Mouse (Mus musculus) heart, embryonic 14.5 days (tissue): ENCODE measurements around the gene Coro1b. TPM values are rescaled to one million over a fixed set of nuclear protein-coding genes. Genes with fewer than 3 reads are reported as not detected.

Experiments
- ATAC-seq: fragments of 200-750 bp; cut with Nextera tagmentation; 2 replicates; pipeline ENCODE4 v1.8.0; 2017; ENCODE audit warnings: low read depth, moderate TSS enrichment; ENCODE audit not compliant: insufficient number of reproducible peaks, insufficient read depth, low FRiP score
- H3K27ac ChIP-seq, 2 experiments: fragments of 200-500 bp in 1 of 2; fragments of 300-500 bp in 1 of 2; sonication (generic) in 1 of 2; replicated peaks in 1 of 2; 2 replicates each; pipeline ENCODE4 v1.5.1; 2012 to 2014; ENCODE audit warnings: low read depth in 2 of 2, low read length in 2 of 2, control low read depth in 1 of 2, mild to moderate bottlenecking in 1 of 2, mixed read lengths in 1 of 2; ENCODE audit not compliant: control insufficient read depth in 1 of 2, insufficient read depth in 1 of 2
- H3K27me3 ChIP-seq: fragments of 300-500 bp; sonication (generic); 2 replicates; pipeline ENCODE4 v1.6.1; 2014; ENCODE audit warnings: mild to moderate bottlenecking, low read length, control low read depth; ENCODE audit not compliant: control insufficient read depth, insufficient read depth
- H3K36me3 ChIP-seq: fragments of 300-500 bp; sonication (generic); 2 replicates; pipeline ENCODE4 v1.6.1; 2014; ENCODE audit warnings: mild to moderate bottlenecking, control low read depth, low read length, mixed read lengths; ENCODE audit not compliant: control insufficient read depth, insufficient read depth
- H3K4me1 ChIP-seq, 2 experiments: fragments of 200-500 bp in 1 of 2; fragments of 300-500 bp in 1 of 2; sonication (generic) in 1 of 2; 2 replicates each; pipeline ENCODE4 v1.6.1; 2012 to 2014; ENCODE audit warnings: low read length in 2 of 2, control low read depth in 1 of 2, mixed read lengths in 1 of 2; ENCODE audit not compliant: control insufficient read depth in 2 of 2, insufficient read depth in 2 of 2
- H3K4me2 ChIP-seq: fragments of 300-500 bp; sonication (generic); 2 replicates; pipeline ENCODE4 v1.6.1; 2014; ENCODE audit warnings: mild to moderate bottlenecking, low read length
- H3K4me3 ChIP-seq, 2 experiments: fragments of 200-500 bp in 1 of 2; fragments of 300-500 bp in 1 of 2; sonication (generic) in 1 of 2; 2 replicates each; pipeline ENCODE4 v1.5.1; 2012 to 2014; ENCODE audit warnings: low read length in 2 of 2, mild to moderate bottlenecking in 2 of 2, control low read depth in 1 of 2, low read depth in 1 of 2, moderate library complexity in 1 of 2; ENCODE audit not compliant: control insufficient read depth in 1 of 2, insufficient read depth in 1 of 2
- H3K9ac ChIP-seq: fragments of 300-500 bp; sonication (generic); 2 replicates; pipeline ENCODE4 v1.6.1; 2014; ENCODE audit warnings: mild to moderate bottlenecking, low read length
- H3K9me3 ChIP-seq: fragments of 300-500 bp; sonication (generic); 2 replicates; pipeline ENCODE4 v1.6.1; 2016; ENCODE audit warnings: low read length, control low read depth; ENCODE audit not compliant: control insufficient read depth
- whole genome bisulfite sequencing: fragments of 180-500 bp; shearing (Covaris S2); extraction: QIAGEN DNeasy Blood & Tissue Kit; methylation state at CpG from one replicate; pipeline ENCODE4 v1.1.7; 2014; 5-methylcytosine and 5-hydroxymethylcytosine counted together
- polyA plus RNA-seq: library from polyadenylated mRNA; unstranded; fragments of >200 nt; fragmentation: Nextera tagmentation; extraction: Ambion mirVana; gene quantifications from 2 replicates; pipeline ENCODE4 v1.2.1, GENCODE M21; 2014

The Coro1b gene
- polyA plus RNA-seq, 1 experiment from 2014 or later = 122 TPM

DNA sequence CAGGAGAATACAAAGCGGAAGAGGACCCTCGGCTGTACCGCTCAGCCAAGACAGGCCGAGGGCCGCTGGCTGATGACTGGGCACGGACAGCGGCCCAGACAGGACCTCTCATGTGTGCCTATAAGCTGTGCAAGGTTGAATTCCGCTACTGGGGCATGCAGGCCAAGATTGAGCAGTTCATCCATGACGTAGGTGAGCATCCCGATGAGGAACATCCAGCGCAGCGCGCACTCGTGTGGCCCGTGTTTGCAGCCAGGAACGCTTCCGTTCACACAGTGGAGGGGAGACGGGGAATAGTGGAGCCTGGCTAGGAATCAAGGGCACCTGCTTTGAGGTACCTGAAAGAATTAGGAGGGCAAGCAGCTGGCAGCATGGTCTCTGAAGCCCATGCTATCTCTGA, 45.1 kb upstream of the Coro1b start:
- H3K27me3 ChIP-seq = peaks cover 20% of the 10 kb centered on the region; the same call in 1 of the 2 replicates
- H3K9me3 ChIP-seq = no peaks in the 10 kb centered on the region
- WGBS = 94% methylated on average over 18 of the region's 18 CpGs
- H3K4me2 ChIP-seq = no peak overlapping the region
- no peak overlapping the region for H3K27ac ChIP-seq
- peaks cover 31% of the 10 kb centered on the region for H3K36me3 ChIP-seq
- H3K4me1 ChIP-seq = peaks cover 13 to 24% of the 10 kb centered on the region in 2 experiments
- H3K9ac ChIP-seq = no peak overlapping the region
- no peak for ATAC-seq
- H3K4me3 ChIP-seq = no peak overlapping the region

DNA sequence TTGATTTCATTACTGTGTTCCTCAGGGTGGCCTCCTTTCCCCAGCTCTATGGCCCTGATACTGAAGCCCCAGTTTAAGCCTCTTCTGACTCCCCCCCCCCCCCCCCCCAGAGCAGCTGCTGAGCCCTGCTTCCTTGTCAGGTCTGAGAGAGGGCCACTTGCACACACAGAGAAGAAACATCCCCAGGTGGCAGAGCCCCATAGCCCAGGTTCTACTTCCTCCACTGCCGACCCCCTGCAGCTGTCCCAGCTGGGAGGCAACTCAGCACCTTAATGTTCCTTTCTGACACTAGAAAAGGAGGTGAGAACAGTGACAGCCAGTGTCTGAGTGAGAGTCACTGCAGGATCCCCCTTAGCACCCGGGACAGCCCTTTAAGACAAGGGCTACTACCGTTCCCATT, 44.6 kb upstream of the Coro1b start:
- H3K27me3 ChIP-seq = peaks cover 20% of the 10 kb centered on the region; the same call in 1 of the 2 replicates
- no peak overlapping the region for H3K4me2 ChIP-seq
- no peak overlapping the region for H3K27ac ChIP-seq
- H3K9me3 ChIP-seq = no peaks in the 10 kb centered on the region
- peaks cover 13 to 24% of the 10 kb centered on the region in 2 experiments for H3K4me1 ChIP-seq
- no peak overlapping the region for H3K4me3 ChIP-seq
- peaks cover 34% of the 10 kb centered on the region for H3K36me3 ChIP-seq
- 49% methylated on average over 3 of the region's 3 CpGs for WGBS
- no peak for ATAC-seq
- no peak overlapping the region for H3K9ac ChIP-seq

DNA sequence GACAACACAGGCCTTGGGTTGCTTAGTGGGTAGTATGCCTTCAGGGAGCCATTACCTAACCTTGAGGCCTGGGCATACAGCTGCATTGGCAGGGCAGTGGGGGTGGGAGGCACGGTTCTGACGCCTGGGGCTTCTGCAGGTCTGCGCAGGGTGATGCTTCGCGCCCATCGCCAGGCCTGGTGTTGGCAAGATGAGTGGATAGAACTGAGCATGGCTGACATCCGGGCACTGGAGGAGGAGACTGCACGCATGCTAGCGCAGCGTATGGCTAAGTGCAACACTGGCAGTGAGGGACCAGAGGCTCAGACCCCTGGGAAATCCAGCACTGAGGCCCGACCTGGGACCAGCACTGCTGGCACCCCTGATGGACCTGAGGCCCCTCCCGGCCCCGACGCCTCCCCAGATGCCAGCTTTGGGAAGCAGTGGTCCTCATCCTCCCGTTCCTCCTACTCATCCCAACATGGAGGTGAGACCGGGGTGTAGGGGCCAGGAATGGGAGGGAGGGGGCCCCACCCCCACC, 43.7 kb upstream of the Coro1b start:
- Histone ChIP-seq H3K4me1 (peaks cover 6 to 16% of the 10 kb centered on the region in 2 experiments; a peak in 3 of 4 replicates), H3K27me3 (peaks cover 20% of the 10 kb centered on the region; the same call in 1 of the 2 replicates), H3K4me3 (no peak overlapping the region), H3K36me3 (peaks cover 43% of the 10 kb centered on the region), H3K4me2 (no peak overlapping the region), H3K27ac (no peak overlapping the region), H3K9ac (no peak overlapping the region), H3K9me3 (no peaks in the 10 kb centered on the region)
- WGBS = 87% methylated on average over 16 of the region's 16 CpGs
- ATAC-seq = no peak

DNA sequence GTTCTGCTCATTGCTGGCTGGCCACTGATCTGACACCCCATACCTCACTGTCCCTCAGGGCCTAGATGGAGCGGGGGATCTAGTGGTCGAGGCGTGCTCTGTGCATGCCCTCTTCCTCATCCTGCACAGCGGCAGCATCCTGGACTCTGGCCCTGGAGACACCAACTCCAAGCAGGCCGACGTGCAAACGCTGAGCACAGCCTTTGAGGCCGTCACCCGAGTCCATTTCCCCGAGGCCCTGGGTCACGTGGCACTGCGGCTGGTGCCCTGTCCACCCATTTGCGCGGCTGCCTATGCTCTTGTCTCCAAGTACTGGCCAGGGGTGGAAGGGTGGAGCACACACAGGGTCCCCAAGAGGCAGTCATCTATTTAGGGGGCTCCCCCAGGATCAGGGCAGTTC, 41.8 kb upstream of the Coro1b start:
- 90% methylated on average over 14 of the region's 14 CpGs for WGBS
- H3K9me3 ChIP-seq = no peaks in the 10 kb centered on the region
- no peak overlapping the region for H3K9ac ChIP-seq
- H3K4me3 ChIP-seq = no peak overlapping the region
- ATAC-seq = no peak
- peaks cover 54% of the 10 kb centered on the region for H3K36me3 ChIP-seq
- H3K4me1 ChIP-seq = no peaks in the 10 kb centered on the region
- H3K27ac ChIP-seq = no peak overlapping the region
- no peak overlapping the region for H3K4me2 ChIP-seq
- peaks cover 11% of the 10 kb centered on the region; the same call in 1 of the 2 replicates for H3K27me3 ChIP-seq

DNA sequence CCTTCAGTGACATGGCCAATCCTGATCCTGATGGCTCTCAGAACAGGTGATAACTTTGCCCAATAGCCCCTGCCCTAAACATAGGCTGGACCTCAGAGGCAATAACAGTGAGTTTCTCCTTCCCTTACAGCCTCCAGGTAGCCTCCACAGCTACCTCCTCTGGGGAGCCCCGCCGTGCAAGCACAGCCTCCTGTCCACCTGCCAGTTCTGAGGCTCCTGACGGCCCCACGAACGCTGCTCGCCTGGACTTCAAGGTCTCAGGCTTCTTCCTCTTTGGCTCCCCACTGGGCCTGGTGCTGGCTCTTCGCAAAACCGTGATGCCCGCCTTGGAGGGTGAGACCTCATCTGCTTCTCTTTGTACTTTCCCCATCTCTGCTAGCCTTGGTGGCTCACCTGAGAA, 39.9 kb upstream of the Coro1b start:
- H3K27me3 ChIP-seq = no peaks in the 10 kb centered on the region
- no peak overlapping the region for H3K27ac ChIP-seq
- no peak overlapping the region for H3K4me3 ChIP-seq
- peaks cover 5 to 7% of the 10 kb centered on the region in 2 experiments; a peak in 3 of 4 replicates for H3K4me1 ChIP-seq
- H3K36me3 ChIP-seq = peaks cover 73% of the 10 kb centered on the region
- H3K9ac ChIP-seq = no peak overlapping the region
- 82% methylated on average over 9 of the region's 9 CpGs for WGBS
- H3K4me2 ChIP-seq = no peak overlapping the region
- H3K9me3 ChIP-seq = no peaks in the 10 kb centered on the region
- ATAC-seq = no peak

DNA sequence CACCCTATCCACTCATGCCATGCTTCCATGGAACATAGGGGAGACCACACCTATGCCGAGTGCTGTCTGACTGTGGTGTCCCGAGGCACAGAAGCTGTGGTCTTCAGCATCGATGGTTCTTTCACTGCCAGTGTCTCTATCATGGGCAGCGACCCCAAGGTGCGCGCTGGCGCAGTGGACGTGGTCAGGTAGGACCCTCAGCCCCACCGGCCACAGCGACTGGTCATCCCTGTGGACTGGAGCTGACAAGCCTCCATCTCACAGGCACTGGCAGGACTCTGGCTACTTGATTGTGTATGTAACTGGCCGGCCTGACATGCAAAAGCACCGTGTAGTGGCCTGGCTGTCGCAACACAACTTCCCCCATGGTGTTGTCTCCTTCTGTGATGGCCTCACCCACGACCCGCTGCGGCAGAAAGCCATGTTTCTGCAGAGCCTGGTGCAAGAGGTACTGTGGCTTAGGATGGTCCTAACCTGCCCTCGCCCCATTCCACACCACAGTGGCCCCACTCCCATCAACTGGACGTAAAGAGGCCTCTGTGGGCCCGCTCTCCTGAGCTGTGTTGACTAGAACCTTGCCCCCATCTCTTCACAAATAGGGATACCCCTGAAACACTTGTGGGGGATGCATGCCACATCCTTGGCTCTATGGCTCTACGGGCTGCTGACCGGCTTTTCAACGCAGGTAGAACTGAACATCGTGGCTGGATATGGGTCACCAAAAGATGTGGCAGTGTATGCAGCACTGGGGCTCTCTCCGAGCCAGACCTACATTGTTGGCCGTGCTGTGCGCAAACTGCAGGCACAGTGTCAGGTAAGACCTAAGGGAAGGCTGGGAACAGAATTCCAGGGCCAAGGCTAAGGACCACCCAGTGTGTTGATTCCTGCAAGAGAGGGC, 36.1 kb upstream of the Coro1b start:
- H3K27me3 ChIP-seq = no peaks in the 10 kb centered on the region
- 94% methylated on average over 26 of the region's 26 CpGs for WGBS
- H3K4me3 ChIP-seq = no peak overlapping the region
- no peak overlapping the region for H3K9ac ChIP-seq
- peaks cover 7 to 16% of the 10 kb centered on the region in 2 experiments; a peak in 3 of 4 replicates for H3K4me1 ChIP-seq
- 0 out of 4 replicates have a peak overlapping the region, but pooled peaks of 1 of the 2 experiments have one; percentile 69 for H3K27ac ChIP-seq
- no peak for ATAC-seq
- H3K9me3 ChIP-seq = no peaks in the 10 kb centered on the region
- no peak overlapping the region for H3K4me2 ChIP-seq
- peaks cover 89% of the 10 kb centered on the region for H3K36me3 ChIP-seq

DNA sequence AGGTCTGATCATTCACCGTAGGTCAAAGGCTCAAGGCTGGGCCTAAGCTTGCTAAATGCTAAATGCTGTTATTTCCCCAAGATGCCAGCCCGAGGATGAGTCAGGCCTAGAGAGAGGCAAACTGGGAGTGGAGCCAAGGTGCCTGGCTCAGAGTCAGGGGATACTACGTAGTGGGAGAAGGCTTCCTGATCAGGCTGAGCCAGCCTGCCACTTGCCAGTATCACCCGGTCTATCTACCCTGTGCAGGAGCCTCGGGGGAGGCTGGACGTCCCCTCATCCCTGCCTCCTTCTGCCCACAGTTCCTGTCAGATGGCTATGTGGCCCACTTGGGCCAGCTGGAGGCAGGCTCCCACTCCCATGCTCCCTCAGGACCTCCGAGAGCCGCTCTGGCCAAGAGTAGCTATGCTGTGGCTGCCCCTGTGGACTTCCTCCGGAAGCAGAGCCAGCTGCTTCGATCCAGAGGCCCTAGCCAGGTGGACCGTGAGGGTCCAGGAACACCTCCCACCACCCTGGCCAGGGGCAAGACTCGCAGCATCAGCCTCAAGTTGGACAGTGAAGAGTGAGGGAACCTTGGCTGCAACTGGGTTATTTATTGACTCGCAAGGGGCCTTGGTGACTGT, 35.1 kb upstream of the Coro1b start:
- Histone ChIP-seq H3K4me2 (no peak overlapping the region), H3K4me1 (peaks cover 7 to 16% of the 10 kb centered on the region in 2 experiments; a peak in 3 of 4 replicates), H3K9me3 (no peaks in the 10 kb centered on the region), H3K27me3 (no peaks in the 10 kb centered on the region), H3K4me3 (no peak overlapping the region), H3K9ac (peak overlapping the region; percentile 38; the same call in 1 of the 2 replicates), H3K27ac (peak overlapping the region; percentile 23 to 69; a peak in 2 of 4 replicates), H3K36me3 (peaks cover 90% of the 10 kb centered on the region)
- ATAC-seq = peak; percentile 33; the same call in 1 of the 2 replicates
- WGBS = 54% methylated on average over 13 of the region's 13 CpGs
